Mouse (Mus musculus): ENCODE results near the gene Mob3b. TPM values are rescaled to one million over a fixed set of nuclear protein-coding genes. Genes with fewer than 3 reads are reported as not detected.

Gene Mob3b
- polyA plus RNA-seq, 1 experiment from 2014 or later: 9.8 TPM

DNA sequence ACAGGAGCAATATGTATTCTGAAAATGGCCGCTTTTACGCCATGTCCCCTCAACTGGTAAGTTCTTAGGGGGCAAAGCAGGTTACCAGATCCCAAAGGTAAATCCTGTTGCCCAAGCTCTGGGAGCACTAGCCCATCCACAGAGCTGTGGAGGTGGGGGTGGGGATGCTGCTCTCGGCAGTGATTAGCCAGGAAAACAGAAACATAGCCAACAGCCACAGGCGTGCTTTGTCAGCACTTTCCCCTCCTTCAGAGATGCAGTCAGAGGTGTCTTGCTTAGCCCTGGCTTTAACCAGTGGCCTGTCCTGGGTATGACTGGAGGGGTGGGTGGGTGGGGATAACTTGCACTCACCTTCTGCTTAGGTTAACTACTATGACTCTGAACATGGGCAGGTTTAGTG lies 91.1 kb downstream of the Mob3b start:
- TF ChIP-seq CTCF (IDR thresholded peaks at IDR 0.05): no peak
- DNase-seq (ENCODE audit: low read depth, low spot score) (no peak), ATAC-seq (no peak)
- H3K27me3 ChIP-seq: no peaks in the 10 kb centered on the region
- in situ Hi-C loops (cut with MboI; ENCODE audit: low pct_unique_long_range_greater_than_20kb): loop anchor here (5.0 kb wide), 1 partner anchor 61 kb away; no protein-coding TSS in a partner anchor
- CTCF ChIA-PET: no interaction called here
- POLR2A ChIA-PET: no interaction called here

- no peaks in the 10 kb centered on the region for H3K27me3 ChIP-seq
- DNase-seq (ENCODE audit: low read depth, low spot score) (no peak), ATAC-seq (no peak)
- CTCF ChIA-PET: no interaction called here
- no peak for TF ChIP-seq CTCF (IDR thresholded peaks at IDR 0.05)
- in situ Hi-C loops (cut with MboI; ENCODE audit: low pct_unique_long_range_greater_than_20kb): loop anchor here (5.0 kb wide), 1 partner anchor 62 kb away; no protein-coding TSS in a partner anchor
- POLR2A ChIA-PET: no interaction called here
Observed at GRCm38 (mm10) chr4:35065075-35065838, 92.0 kb downstream of the Mob3b start.

GRCm38 (mm10) chr4:35063146-35063719 lies 94.1 kb downstream of the Mob3b start:
- H3K27me3 ChIP-seq: no peaks in the 10 kb centered on the region
- POLR2A ChIA-PET: interaction anchor here (0.6 to 1.1 kb wide), 2 partner anchors 15 to 112 kb away, joined by 3 read pairs; no protein-coding TSS in a partner anchor
- CTCF ChIA-PET: interaction anchor here (1.4 to 1.5 kb wide), 2 partner anchors 11 to 103 kb away, joined by 3 to 4 read pairs; no protein-coding TSS in a partner anchor
- ATAC-seq (no peak), DNase-seq (ENCODE audit: low read depth, low spot score) (no peak)
- TF ChIP-seq CTCF (IDR thresholded peaks at IDR 0.05): no peak
- in situ Hi-C loops (cut with MboI; ENCODE audit: low pct_unique_long_range_greater_than_20kb): loop anchor here (5.0 kb wide), 1 partner anchor 34 kb away; no protein-coding TSS in a partner anchor

GRCm38 (mm10) chr4:35060964-35061363 lies 96.3 kb downstream of the Mob3b start:
- TF ChIP-seq CTCF (IDR thresholded peaks at IDR 0.05): no peak
- ATAC-seq (peak; percentile 62), DNase-seq (ENCODE audit: low read depth, low spot score) (peak; percentile 60)
- no peaks in the 10 kb centered on the region for H3K27me3 ChIP-seq
- ChIA-PET CTCF (interaction anchor here (1.4 kb wide), 1 partner anchor 10 kb away, joined by 4 read pairs; no protein-coding TSS in a partner anchor), POLR2A (interaction anchor here (1.6 kb wide), 1 partner anchor 11 kb away, joined by 3 read pairs; no protein-coding TSS in a partner anchor)
- in situ Hi-C loops (cut with MboI; ENCODE audit: low pct_unique_long_range_greater_than_20kb): loop anchor here (5.0 kb wide), 1 partner anchor 36 kb away; no protein-coding TSS in a partner anchor

GRCm38 (mm10) chr4:35060401-35060800 lies 96.9 kb downstream of the Mob3b start:
- ChIA-PET CTCF (interaction anchor here (1.4 kb wide), 1 partner anchor 10 kb away, joined by 4 read pairs; no protein-coding TSS in a partner anchor), POLR2A (interaction anchor here (0.6 to 1.6 kb wide), 2 partner anchors 10 to 18 kb away, joined by 3 to 4 read pairs; no protein-coding TSS in a partner anchor)
- ATAC-seq (no peak), DNase-seq (ENCODE audit: low read depth, low spot score) (no peak)
- no peak for TF ChIP-seq CTCF (IDR thresholded peaks at IDR 0.05)
- in situ Hi-C loops (cut with MboI; ENCODE audit: low pct_unique_long_range_greater_than_20kb): loop anchor here (5.0 kb wide), 1 partner anchor 37 kb away; no protein-coding TSS in a partner anchor
- H3K27me3 ChIP-seq: no peaks in the 10 kb centered on the region

DNA sequence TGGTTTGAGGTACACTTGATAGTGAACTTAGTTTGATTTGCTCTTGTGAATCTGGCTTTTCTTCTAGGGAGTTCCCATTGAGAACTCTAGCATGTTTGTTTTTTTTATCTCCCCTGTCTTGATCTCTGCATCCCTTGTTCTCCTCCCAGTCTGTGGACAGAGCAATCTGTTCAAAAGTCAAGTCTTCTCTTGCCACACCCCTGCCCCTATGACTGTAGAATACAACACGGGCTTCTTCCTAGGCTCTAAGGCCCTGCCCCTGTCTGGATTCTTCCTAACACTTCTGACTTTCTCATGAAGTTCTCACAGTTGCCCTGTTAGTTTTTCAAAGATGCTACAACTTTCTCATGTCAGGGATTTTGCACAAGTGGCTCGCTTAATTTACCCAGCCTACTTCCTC lies 102.9 kb downstream of the Mob3b start:
- no peaks in the 10 kb centered on the region for H3K27me3 ChIP-seq
- ATAC-seq (no peak), DNase-seq (ENCODE audit: low read depth, low spot score) (no peak)
- CTCF ChIA-PET: no interaction called here
- no peak for TF ChIP-seq CTCF (IDR thresholded peaks at IDR 0.05)
- in situ Hi-C loops (cut with MboI; ENCODE audit: low pct_unique_long_range_greater_than_20kb): no loop called here
- POLR2A ChIA-PET: no interaction called here

DNA sequence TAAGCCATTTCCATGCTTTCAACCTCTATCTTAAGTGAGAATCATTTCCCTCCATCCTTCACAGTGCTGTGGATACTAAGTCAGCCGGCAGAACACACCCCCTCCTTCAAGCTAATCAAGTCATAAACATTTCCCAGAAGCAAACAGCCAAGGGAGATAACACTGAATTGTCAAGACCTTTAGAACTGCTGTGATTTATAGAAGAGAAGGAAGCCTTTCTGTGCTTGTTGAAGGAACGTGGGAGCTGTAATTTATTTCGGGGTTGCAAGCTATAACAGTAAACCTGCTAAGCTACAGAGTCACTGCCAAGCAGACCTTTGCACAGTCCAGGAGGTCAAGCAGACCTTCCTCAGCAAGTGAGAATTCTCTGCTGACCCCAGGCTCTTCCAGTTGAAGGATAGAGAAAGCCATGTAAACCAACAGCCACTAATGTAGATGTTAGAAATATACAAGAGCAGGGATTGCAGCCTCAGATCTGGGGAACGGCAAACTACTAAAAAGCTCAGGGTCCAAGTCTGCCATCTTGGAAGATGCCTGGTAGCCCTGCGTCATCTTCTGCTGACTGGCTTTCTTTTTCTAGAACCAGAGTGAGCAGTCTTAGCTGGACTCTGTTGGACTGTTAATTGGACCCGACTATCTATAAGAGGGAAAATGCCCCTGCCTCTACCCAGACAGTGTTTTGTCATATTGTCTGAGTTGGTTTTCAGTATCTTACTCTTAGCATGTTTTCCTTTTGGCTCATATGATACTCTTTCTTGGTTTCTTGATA lies 104.9 kb downstream of the Mob3b start:
- H3K27me3 ChIP-seq: no peaks in the 10 kb centered on the region
- ATAC-seq (no peak), DNase-seq (ENCODE audit: low read depth, low spot score) (no peak)
- TF ChIP-seq CTCF (IDR thresholded peaks at IDR 0.05): no peak
- in situ Hi-C loops (cut with MboI; ENCODE audit: low pct_unique_long_range_greater_than_20kb): no loop called here
- CTCF ChIA-PET: interaction anchor here (1.2 to 1.3 kb wide), 2 partner anchors 11 kb away, joined by 4 to 5 read pairs; no protein-coding TSS in a partner anchor
- POLR2A ChIA-PET: no interaction called here

DNA sequence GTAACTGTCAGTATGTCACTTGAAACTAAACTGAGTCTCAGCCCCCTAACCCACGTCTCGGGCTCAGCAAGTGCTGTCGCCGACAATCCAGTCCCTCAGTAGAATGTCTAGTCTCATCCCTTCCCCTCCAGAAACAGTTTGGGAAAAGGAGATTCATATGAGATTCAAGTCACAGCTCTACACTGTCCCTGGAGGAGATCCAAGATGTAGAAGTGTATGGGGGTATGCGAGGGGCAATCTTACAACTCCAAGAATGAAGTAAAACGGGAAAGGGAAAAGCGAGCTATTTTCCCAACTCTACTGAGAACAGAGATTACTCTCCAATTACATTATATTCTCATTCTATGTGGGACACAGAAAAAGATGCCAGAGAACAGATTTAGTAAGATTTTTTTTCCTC lies 106.1 kb downstream of the Mob3b start:
- CTCF ChIA-PET: interaction anchor here (1.4 to 1.5 kb wide), 2 partner anchors 10 to 85 kb away, joined by 3 to 4 read pairs; no protein-coding TSS in a partner anchor
- ATAC-seq: no peak

GRCm38 (mm10) chr4:35049742-35050058 lies 107.6 kb downstream of the Mob3b start:
- ATAC-seq: peak; percentile 37

More for the DNA sequence above, 106.1 kb downstream of the Mob3b start:
- no peak for DNase-seq (ENCODE audit: low read depth, low spot score)
- no peaks in the 10 kb centered on the region for H3K27me3 ChIP-seq
- TF ChIP-seq CTCF (IDR thresholded peaks at IDR 0.05): no peak
- POLR2A ChIA-PET: interaction anchor here (0.8 kb wide), 1 partner anchor 137 kb away, joined by 3 read pairs; no protein-coding TSS in a partner anchor
- in situ Hi-C loops (cut with MboI; ENCODE audit: low pct_unique_long_range_greater_than_20kb): no loop called here

More at GRCm38 (mm10) chr4:35049742-35050058, 107.6 kb downstream of the Mob3b start:
- POLR2A ChIA-PET: interaction anchor here (0.8 to 1.2 kb wide), 2 partner anchors 11 to 20 kb away, joined by 3 read pairs; no protein-coding TSS in a partner anchor
- CTCF ChIA-PET: interaction anchor here (0.9 to 1.4 kb wide), 4 partner anchors 8 to 108 kb away, joined by 3 to 4 read pairs (median 4); partner anchors contain the start of gene Mob3b
- H3K27me3 ChIP-seq: no peaks in the 10 kb centered on the region
- no peak for TF ChIP-seq CTCF (IDR thresholded peaks at IDR 0.05)
- in situ Hi-C loops (cut with MboI; ENCODE audit: low pct_unique_long_range_greater_than_20kb): no loop called here
- no peak for DNase-seq (ENCODE audit: low read depth, low spot score)
